Mouse (Mus musculus) heart, adult 18-20 months (tissue): Measurements from ENCODE around the gene 9530077C05Rik. TPM values are rescaled to one million over a fixed set of nuclear protein-coding genes. Genes with fewer than 3 reads are reported as not detected.
"Not testable (repeated sequence)": the region's sequence is repeated elsewhere in the genome, so short reads cannot be mapped to it uniquely, and the experiment has no call there.

Experiments used
- DNase-seq, 2 experiments: peaks; one replicate each; pipeline ENCODE4 v3.0.0; 2021 to 2022; ENCODE audit warnings: mixed read lengths in 1 of 2
- long read RNA-seq, 2 experiments: library from polyadenylated mRNA; stranded (forward); transcript quantifications; one replicate each; pipeline ENCODE4 v2.0.0; 2021
- total RNA-seq, 2 experiments: library from RNA; stranded (reverse); gene quantifications; 2 replicates each; pipeline ENCODE4 v1.2.3; 2021

The 9530077C05Rik gene
- under 1 TPM; 0.30 to 0.31 TPM for total RNA-seq
- long read RNA-seq, experiment 1: 0 reads
- long read RNA-seq, experiment 2: 0 reads

- DNase-seq: peak; percentile 97 to 98
Observed at GRCm38 (mm10) chr9:22411002-22411857, at the start of gene 9530077C05Rik. 9530077C05Rik (plus strand) TSS chr9:22411513.

- no peak for DNase-seq
Observed at GRCm38 (mm10) chr9:22366221-22366620, 45.1 kb upstream of the 9530077C05Rik start.

- DNase-seq: peak in 1 of 2 experiments; percentile 9
Observed at GRCm38 (mm10) chr9:22366621-22367020, 44.7 kb upstream of the 9530077C05Rik start.

- DNase-seq: peak; percentile 18 to 19
Observed at GRCm38 (mm10) chr9:22368030-22368429, 43.3 kb upstream of the 9530077C05Rik start.

- no peak for DNase-seq
Observed at GRCm38 (mm10) chr9:22372760-22373159, 38.6 kb upstream of the 9530077C05Rik start.

- DNase-seq: no peak
Observed at GRCm38 (mm10) chr9:22376086-22376485, 35.2 kb upstream of the 9530077C05Rik start.

GRCm38 (mm10) chr9:22385890-22386289, 25.4 kb upstream of the 9530077C05Rik start:
- no peak for DNase-seq

- no peak for DNase-seq
Observed at GRCm38 (mm10) chr9:22387901-22388300, 23.4 kb upstream of the 9530077C05Rik start.

GRCm38 (mm10) chr9:22388401-22388980, 22.8 kb upstream of the 9530077C05Rik start:
- DNase-seq: peak in 1 of 2 experiments; percentile 15

- peak; percentile 93 to 95 for DNase-seq
Observed at GRCm38 (mm10) chr9:22389021-22389476, 22.3 kb upstream of the 9530077C05Rik start, which contains the start of gene Anln. Anln (minus strand) TSS chr9:22389188.

GRCm38 (mm10) chr9:22389736-22390245, 21.5 kb upstream of the 9530077C05Rik start:
- DNase-seq: no peak

GRCm38 (mm10) chr9:22390390-22390789, 20.9 kb upstream of the 9530077C05Rik start:
- DNase-seq: no peak

GRCm38 (mm10) chr9:22394725-22395124, 16.6 kb upstream of the 9530077C05Rik start:
- no peak for DNase-seq

GRCm38 (mm10) chr9:22399021-22399420, 12.3 kb upstream of the 9530077C05Rik start:
- DNase-seq: no peak

- no peak for DNase-seq
Observed at GRCm38 (mm10) chr9:22402001-22402400, 9.3 kb upstream of the 9530077C05Rik start.

GRCm38 (mm10) chr9:22402976-22403375, 8.3 kb upstream of the 9530077C05Rik start:
- DNase-seq: no peak

GRCm38 (mm10) chr9:22403501-22403900, 7.8 kb upstream of the 9530077C05Rik start:
- DNase-seq: not testable (repeated sequence)

GRCm38 (mm10) chr9:22405414-22405813, 5.9 kb upstream of the 9530077C05Rik start:
- no peak for DNase-seq

- not testable (repeated sequence) for DNase-seq
Observed at GRCm38 (mm10) chr9:22407633-22408032, 3.7 kb upstream of the 9530077C05Rik start.

GRCm38 (mm10) chr9:22408344-22408743, 3.0 kb upstream of the 9530077C05Rik start:
- peak in 1 of 2 experiments; percentile 16 for DNase-seq

GRCm38 (mm10) chr9:22409501-22409900, 1.8 kb upstream of the 9530077C05Rik start:
- no peak for DNase-seq

GRCm38 (mm10) chr9:22416187-22416586, 4.9 kb downstream of the 9530077C05Rik start:
- DNase-seq: no peak

- DNase-seq: no peak
Observed at GRCm38 (mm10) chr9:22417547-22417946, 6.2 kb downstream of the 9530077C05Rik start.
